Mouse (Mus musculus) intestine, embryonic 14.5 days (tissue): ENCODE measurements around the gene Adra2b. TPM values are rescaled to one million over a fixed set of nuclear protein-coding genes. Genes with fewer than 3 reads are reported as not detected.
A peak's percentile ranks its signal among the peaks of the same experiment; 100 is the strongest.

Experiments
- ATAC-seq: fragments of 200-750 bp; cut with Nextera tagmentation; replicated peaks from 2 replicates; pipeline ENCODE4 v1.8.0; 2017; ENCODE audit warnings: low read depth, moderate number of reproducible peaks, moderate TSS enrichment, moderate library complexity; ENCODE audit not compliant: low FRiP score, low TSS enrichment
- DNase-seq: peaks from one replicate; pipeline ENCODE4 v3.0.0-alpha.2; 2018; ENCODE audit warnings: low spot score
- H3K27ac ChIP-seq: fragments of 300-500 bp; sonication (generic); 2 replicates; pipeline ENCODE4 v1.5.1; 2014; ENCODE audit warnings: low read depth, mild to moderate bottlenecking, control low read depth
- H3K27me3 ChIP-seq: fragments of 300-500 bp; sonication (generic); replicated peaks from 2 replicates; pipeline ENCODE4 v1.6.1; 2014; ENCODE audit warnings: low read length, control low read depth; ENCODE audit not compliant: control insufficient read depth, insufficient read depth
- H3K36me3 ChIP-seq: fragments of 300-500 bp; sonication (generic); 2 replicates; pipeline ENCODE4 v1.6.1; 2014; ENCODE audit warnings: low read length, control low read depth; ENCODE audit not compliant: control insufficient read depth, insufficient read depth
- H3K4me1 ChIP-seq: fragments of 300-500 bp; sonication (generic); replicated peaks from 2 replicates; pipeline ENCODE4 v1.6.1; 2014; ENCODE audit warnings: low read length, control low read depth, mixed read lengths; ENCODE audit not compliant: control insufficient read depth, insufficient read depth
- H3K4me2 ChIP-seq: fragments of 300-500 bp; sonication (generic); 2 replicates; pipeline ENCODE4 v1.6.1; 2014; ENCODE audit warnings: low read length
- H3K4me3 ChIP-seq: fragments of 300-500 bp; sonication (generic); 2 replicates; pipeline ENCODE4 v1.5.1; 2014; ENCODE audit warnings: low read depth, low read length, control low read depth, mixed read lengths
- H3K9ac ChIP-seq: fragments of 300-500 bp; sonication (generic); 2 replicates; pipeline ENCODE4 v1.6.1; 2014; ENCODE audit warnings: mild to moderate bottlenecking, low read length
- H3K9me3 ChIP-seq: fragments of 300-500 bp; sonication (generic); 2 replicates; pipeline ENCODE4 v1.6.1; 2016; ENCODE audit warnings: low read length, control low read depth; ENCODE audit not compliant: control insufficient read depth
- WGBS: fragments of 180-500 bp; shearing (Covaris S2); extraction: QIAGEN DNeasy Blood & Tissue Kit; methylation state at CpG from one replicate; pipeline ENCODE4 v1.1.7; 2014; 5-methylcytosine and 5-hydroxymethylcytosine counted together
- polyA plus RNA-seq: library from polyadenylated mRNA; unstranded; fragments of >200 nt; fragmentation: Nextera tagmentation; extraction: Ambion mirVana; gene quantifications from 2 replicates; pipeline ENCODE4 v1.2.1, GENCODE M21; 2014

The Adra2b gene
- polyA plus RNA-seq = 0.66 and 0.85 TPM in 2 replicates

DNA sequence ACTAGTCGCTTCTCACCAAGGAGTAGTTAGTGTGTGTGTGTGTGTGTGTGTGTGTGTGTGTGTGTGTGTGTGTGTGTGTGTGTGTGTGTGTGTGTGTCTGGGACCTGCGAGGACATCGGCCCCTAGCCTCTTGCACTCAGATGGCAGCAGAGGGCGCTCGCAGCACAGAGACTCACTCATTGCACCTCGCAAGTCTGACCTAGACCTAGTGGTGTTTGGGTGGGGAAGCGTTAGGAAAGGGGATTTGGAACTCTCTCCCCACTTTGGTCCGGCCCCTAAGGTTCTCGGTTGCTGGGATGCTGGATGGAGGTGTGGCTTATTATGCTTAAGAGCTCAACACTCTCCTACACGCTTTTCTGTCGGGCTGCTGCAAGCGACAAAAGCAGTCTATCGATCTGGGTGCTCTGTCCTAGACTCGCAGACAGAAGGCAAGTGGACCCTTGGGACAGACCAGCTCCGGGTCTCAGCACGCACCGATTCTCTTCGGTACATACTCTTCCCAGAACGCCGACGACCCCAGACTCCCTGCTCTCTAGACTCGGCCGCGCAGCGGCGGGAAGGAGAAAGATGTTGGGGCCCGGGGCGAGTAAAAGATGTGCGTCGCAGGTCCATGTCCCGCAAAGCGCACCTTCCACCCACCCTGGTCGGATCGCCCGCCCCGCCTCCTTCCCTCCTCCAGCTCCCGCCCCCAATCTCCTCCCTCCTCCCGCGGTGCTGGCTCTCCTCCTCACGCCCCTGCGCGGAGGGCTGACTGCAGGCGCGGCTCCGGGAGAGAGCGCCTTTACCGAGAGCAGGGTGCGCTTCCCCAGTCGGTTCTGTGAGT, at the start of gene Adra2b:
Gene Adra2b (plus strand): TSS at position 750 of the 823 bp plus-strand sequence.
- ATAC-seq (peak; percentile 63), DNase-seq (peak; percentile 95)
- Histone ChIP-seq H3K4me3 (peak within 1 kb of the TSS; percentile 33), H3K9ac (no peak within 1 kb of the TSS), H3K27ac (no peak within 1 kb of the TSS), H3K36me3 (no peaks in the 10 kb centered on the region), H3K4me2 (peak within 1 kb of the TSS; percentile 62), H3K27me3 (peaks cover 73% of the 10 kb centered on the region), H3K4me1 (no peaks in the 10 kb centered on the region), H3K9me3 (no peaks in the 10 kb centered on the region)
- WGBS = 1% methylated on average over 48 of the region's 49 CpGs

DNA sequence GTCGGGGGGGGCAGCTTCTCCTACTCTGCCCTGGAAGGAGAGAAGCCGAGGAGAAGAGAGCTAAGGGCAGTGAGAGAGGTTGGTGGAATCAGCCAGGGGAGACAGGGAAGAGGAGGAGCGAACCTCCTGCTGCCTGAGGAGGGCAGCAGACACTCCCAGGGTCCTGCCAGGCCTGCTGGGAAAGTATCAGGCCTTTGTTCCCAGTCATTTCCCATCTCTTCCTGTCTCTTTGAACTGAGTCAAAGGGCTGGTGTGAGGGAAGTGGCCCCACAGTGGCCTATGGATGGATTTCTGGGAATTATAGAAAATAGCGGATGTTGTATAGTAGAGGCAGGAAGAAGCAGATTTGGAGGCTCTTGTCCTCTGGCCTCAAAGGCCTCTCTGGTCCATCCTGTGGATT, 49.1 kb upstream of the Adra2b start:
- H3K9me3 ChIP-seq = no peaks in the 10 kb centered on the region
- no peak for DNase-seq
- ATAC-seq = no peak
- H3K4me2 ChIP-seq = no peak overlapping the region
- WGBS = 58% methylated on average over 4 of the region's 4 CpGs
- H3K4me3 ChIP-seq = no peak overlapping the region
- H3K4me1 ChIP-seq = no peaks in the 10 kb centered on the region
- no peaks in the 10 kb centered on the region for H3K27me3 ChIP-seq
- no peak overlapping the region for H3K9ac ChIP-seq
- H3K36me3 ChIP-seq = no peaks in the 10 kb centered on the region
- no peak overlapping the region; the same call in 1 of the 2 replicates for H3K27ac ChIP-seq

DNA sequence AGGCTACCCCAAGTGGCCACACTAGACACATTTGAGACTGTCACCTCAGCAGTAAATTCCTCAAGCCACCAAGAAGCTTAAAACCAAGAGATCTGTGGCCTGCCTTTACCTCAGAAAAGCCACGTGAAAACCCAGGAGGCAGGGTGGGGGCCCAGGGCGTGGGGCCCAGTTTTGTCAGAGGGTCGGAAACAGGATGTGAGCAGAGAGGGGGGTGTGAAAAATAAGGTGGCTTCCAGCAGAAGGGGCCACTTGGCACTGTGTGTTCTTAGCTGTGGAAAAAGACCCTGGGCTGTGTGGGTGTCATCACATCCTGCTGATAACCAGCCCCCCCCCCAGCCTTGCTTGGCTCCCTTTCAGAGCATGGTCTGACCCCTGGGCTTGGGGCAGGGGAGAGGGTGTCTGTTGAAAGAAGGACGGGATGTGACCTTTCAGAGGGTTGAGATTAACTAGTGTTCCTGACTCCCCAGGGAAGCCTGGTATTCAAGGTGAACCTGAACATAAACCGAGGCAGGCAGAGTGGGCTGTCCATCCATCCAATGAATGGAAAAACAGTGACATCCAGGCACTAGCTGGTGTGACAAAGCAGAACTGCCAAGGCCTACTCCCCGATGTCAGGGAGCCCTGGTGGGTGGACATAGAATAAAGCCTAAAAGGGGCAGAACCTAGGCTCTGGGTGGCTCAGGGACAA, 48.4 kb upstream of the Adra2b start:
- 70% methylated on average over 6 of the region's 6 CpGs for WGBS
- ATAC-seq (no peak), DNase-seq (no peak)
- Histone ChIP-seq H3K36me3 (no peaks in the 10 kb centered on the region), H3K27ac (no peak overlapping the region; the same call in 1 of the 2 replicates), H3K9ac (no peak overlapping the region), H3K9me3 (no peaks in the 10 kb centered on the region), H3K4me3 (no peak overlapping the region), H3K27me3 (no peaks in the 10 kb centered on the region), H3K4me1 (no peaks in the 10 kb centered on the region), H3K4me2 (no peak overlapping the region)

DNA sequence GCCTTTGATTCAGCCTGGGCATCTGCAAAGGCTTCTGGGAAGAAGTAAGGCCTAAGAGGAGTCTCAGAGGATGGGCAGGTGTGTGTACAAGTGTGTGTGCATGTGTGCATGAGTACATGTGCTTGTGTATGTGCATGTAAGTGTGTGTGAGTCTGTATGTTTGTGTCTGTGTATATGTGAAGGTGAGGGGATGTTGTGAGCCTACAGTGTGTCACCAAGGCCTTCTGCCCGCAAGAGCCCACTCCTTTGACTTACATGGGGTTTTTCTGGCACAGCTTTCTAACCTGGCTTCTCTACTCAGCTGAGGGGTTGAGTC, 47.9 kb upstream of the Adra2b start:
- Histone ChIP-seq H3K36me3 (no peaks in the 10 kb centered on the region), H3K27ac (no peak overlapping the region), H3K4me2 (no peak overlapping the region), H3K9me3 (no peaks in the 10 kb centered on the region), H3K27me3 (no peaks in the 10 kb centered on the region), H3K9ac (no peak overlapping the region), H3K4me1 (no peaks in the 10 kb centered on the region), H3K4me3 (no peak overlapping the region)
- ATAC-seq = no peak
- WGBS = 100% methylated on average over 1 of the region's 1 CpGs
- no peak for DNase-seq

DNA sequence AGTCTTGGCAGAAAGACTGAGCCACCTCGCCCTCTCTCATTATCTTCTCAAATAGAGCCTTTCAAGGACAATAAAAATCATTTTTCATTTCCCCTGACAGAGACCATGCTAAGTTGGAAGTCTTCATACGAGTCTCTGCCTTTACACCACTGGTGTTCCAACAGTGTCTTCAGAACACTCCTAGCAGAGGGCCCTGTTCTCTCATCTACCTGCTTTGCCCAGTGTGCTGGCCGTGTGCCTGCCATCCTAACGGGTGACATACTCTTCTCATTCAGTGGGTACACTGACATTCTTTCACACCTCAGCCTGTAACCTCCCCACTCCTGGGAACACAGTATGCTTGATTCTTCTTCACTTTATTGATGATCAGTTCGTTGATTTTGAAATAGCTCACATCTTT, 46.6 kb upstream of the Adra2b start:
- H3K4me1 ChIP-seq = no peaks in the 10 kb centered on the region
- 76% methylated on average over 5 of the region's 5 CpGs for WGBS
- no peaks in the 10 kb centered on the region for H3K27me3 ChIP-seq
- DNase-seq (no peak), ATAC-seq (no peak)
- no peak overlapping the region for H3K4me3 ChIP-seq
- no peak overlapping the region for H3K9ac ChIP-seq
- H3K36me3 ChIP-seq = no peaks in the 10 kb centered on the region
- H3K27ac ChIP-seq = no peak overlapping the region
- no peaks in the 10 kb centered on the region for H3K9me3 ChIP-seq
- H3K4me2 ChIP-seq = no peak overlapping the region

DNA sequence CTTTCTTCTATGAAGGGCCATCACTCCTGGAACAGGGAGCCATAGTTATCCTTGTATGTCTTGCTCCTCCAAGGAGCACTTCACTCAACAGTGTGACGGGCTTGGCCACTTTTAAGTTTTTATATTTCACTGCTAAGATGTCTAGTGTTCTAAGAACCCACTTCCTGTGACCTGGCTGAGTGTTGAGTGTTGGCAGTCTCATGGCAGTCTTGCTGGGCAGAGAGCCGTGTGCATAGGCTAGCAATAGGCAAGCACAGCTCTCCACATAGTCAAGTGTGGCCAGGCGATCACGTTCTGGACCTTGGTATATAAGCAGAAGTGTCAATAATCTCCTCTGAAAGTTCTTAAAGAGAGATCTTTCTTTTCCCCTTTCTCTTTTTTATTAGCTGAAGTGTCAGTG, 44.9 kb upstream of the Adra2b start:
- Histone ChIP-seq H3K4me1 (no peaks in the 10 kb centered on the region), H3K27ac (no peak overlapping the region), H3K4me2 (no peak overlapping the region), H3K9me3 (no peaks in the 10 kb centered on the region), H3K4me3 (no peak overlapping the region), H3K9ac (no peak overlapping the region), H3K36me3 (no peaks in the 10 kb centered on the region), H3K27me3 (no peaks in the 10 kb centered on the region)
- ATAC-seq (no peak), DNase-seq (no peak)
- WGBS = 87% methylated on average over 4 of the region's 4 CpGs

DNA sequence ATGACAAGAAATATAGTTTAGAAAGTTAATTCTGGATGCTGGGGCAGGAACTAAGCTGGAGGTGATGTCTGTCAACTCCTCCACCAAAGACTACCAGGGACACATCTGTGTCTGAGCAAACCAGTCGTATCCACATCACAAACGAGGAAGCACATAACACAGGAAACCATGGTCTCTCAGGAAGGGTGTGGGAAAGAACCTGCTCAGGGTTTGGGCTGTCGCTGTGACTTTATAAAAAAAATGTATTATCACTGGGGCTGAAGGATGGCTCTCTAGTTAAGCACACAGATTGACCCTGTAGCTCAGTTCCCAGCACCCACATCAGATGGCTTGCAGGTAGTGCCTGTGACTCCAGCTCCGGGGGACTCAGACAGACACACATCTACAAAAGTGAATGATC, 43.9 kb upstream of the Adra2b start:
- H3K27me3 ChIP-seq = no peaks in the 10 kb centered on the region
- H3K27ac ChIP-seq = no peak overlapping the region
- no peaks in the 10 kb centered on the region for H3K9me3 ChIP-seq
- ATAC-seq = no peak
- no peaks in the 10 kb centered on the region for H3K4me1 ChIP-seq
- no peaks in the 10 kb centered on the region for H3K36me3 ChIP-seq
- no peak overlapping the region for H3K9ac ChIP-seq
- no peak overlapping the region for H3K4me2 ChIP-seq
- no peak overlapping the region for H3K4me3 ChIP-seq
- no peak for DNase-seq
- WGBS = 64% methylated on average over 4 of the region's 4 CpGs

DNA sequence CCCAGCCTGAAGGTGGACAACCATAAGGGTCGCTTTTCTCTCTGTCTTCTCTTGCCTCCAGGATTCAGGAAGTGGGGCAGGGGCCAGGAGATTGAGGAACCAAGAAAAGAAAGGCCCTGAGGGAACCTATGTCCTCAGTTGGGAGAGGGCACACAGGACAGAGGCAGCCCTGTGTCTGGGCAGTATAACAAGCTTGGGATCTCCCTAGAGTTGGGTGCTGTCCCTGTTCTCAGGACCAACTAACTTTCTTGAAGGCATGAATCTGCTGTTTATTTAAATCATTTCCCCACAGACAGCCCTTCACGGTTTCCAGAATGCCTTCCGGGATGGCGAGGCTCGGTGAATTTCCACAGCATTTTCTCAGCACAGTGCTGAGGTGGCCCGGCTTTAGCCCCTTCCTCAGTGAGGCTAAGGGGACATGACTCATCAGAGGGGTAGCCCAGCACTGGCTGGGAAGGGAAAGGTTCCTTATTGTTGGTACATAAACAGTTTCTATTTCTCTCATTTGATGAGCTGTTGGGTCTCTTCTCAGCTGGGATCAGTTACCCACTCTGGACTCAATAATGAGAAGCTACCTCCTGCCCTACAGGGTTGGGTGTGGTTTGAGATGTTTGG, 40.2 kb upstream of the Adra2b start:
- H3K27me3 ChIP-seq = no peaks in the 10 kb centered on the region
- H3K4me3 ChIP-seq = no peak overlapping the region
- DNase-seq (no peak), ATAC-seq (no peak)
- H3K36me3 ChIP-seq = no peaks in the 10 kb centered on the region
- H3K9ac ChIP-seq = no peak overlapping the region
- H3K4me1 ChIP-seq = no peaks in the 10 kb centered on the region
- H3K4me2 ChIP-seq = no peak overlapping the region
- WGBS = 79% methylated on average over 6 of the region's 6 CpGs
- H3K27ac ChIP-seq = no peak overlapping the region
- H3K9me3 ChIP-seq = no peaks in the 10 kb centered on the region
